ENCODE assay signal across 15 mouse cellular contexts in genomic region chr9:34393042-34393441, GRCm38 (mm10).
"Had no signal": no experiment of that assay in that cellular context is flagged by ENCODE, and none has a peak within 500 bp of the region (broad histone marks: within the 10 kb centered on the region; RNA-seq: fewer than 3 reads in every experiment).

No protein-coding gene starts in this region.

- H3K27ac ChIP-seq: kidney, embryonic 15.5 days; left cerebral cortex, adult 2 months; limb, embryonic 10.5 days; liver, embryonic 15.5 days; neural tube, embryonic 13.5 days had no signal

- H3K27me3 ChIP-seq: kidney, embryonic 15.5 days; liver, embryonic 15.5 days; neural tube, embryonic 13.5 days had no signal

- H3K9ac ChIP-seq: kidney, embryonic 15.5 days; liver, embryonic 15.5 days; neural tube, embryonic 13.5 days had no signal

- ATAC-seq: lung, postnatal 0 days had no signal

- H3K36me3 ChIP-seq: kidney, embryonic 15.5 days; limb, embryonic 10.5 days; liver, embryonic 15.5 days; neural tube, embryonic 13.5 days had no signal

- H3K4me1 ChIP-seq: liver, embryonic 15.5 days had no signal

- H3K4me3 ChIP-seq: kidney, embryonic 15.5 days; left cerebral cortex, adult 2 months; limb, embryonic 10.5 days; liver, embryonic 15.5 days; neural tube, embryonic 13.5 days had no signal

- DNase-seq: kidney, postnatal 14 days; lung, adult 2 months; lung, postnatal 36 days; retina, postnatal 1 day; right cerebral cortex, postnatal 4 days; spleen, adult 18-20 months; thymus, adult 18-20 months; thymus, postnatal 14 days had no signal

- H3K4me2 ChIP-seq: kidney, embryonic 15.5 days; liver, embryonic 11.5 days; liver, embryonic 15.5 days; neural tube, embryonic 13.5 days had no signal

- H3K9me3 ChIP-seq: kidney, embryonic 15.5 days; limb, embryonic 10.5 days; liver, embryonic 15.5 days; neural tube, embryonic 13.5 days had no signal
